Comparison of ENCODE assay signal across 23 mouse cellular contexts in the genomic region with DNA sequence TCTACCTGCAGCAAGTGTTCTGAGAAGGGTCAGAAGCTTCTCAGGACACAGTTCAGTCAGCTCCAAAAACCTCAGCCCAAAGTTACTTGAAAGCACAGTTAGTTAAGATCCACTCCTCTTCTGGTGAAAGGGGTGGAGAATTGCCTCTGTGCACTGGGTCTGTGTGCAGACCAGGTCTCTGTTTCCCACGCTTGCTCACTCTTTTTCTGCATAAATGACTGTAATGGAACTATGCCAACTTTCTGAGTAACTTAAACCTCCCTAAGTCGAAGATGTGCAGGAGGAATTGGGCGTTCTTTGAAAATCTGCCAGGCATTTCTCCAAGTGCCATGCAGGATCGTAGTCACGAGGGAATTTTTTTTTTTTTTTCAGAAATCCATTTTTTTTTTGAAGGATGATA.
DNase-seq lines count a peak whose midpoint lies in the region; ATAC-seq and TF ChIP-seq lines count a peak whose summit lies in the region.
"Had no signal": no experiment of that assay in that cellular context is flagged by ENCODE, and none has a peak within 500 bp of the region (broad histone marks: within the 10 kb centered on the region; RNA-seq: fewer than 3 reads in every experiment).

No protein-coding gene starts in this region.

- no peaks in the 10 kb centered on the region for H3K27me3 ChIP-seq in hindbrain, embryonic 14.5 days (ENCODE audit: control insufficient read depth, insufficient read depth, low read length)
- H3K27me3 ChIP-seq in hindbrain, embryonic 12.5 days = no peaks in the 10 kb centered on the region
- H3K27me3 ChIP-seq in liver, embryonic 12.5 days (replicated peaks) = no peaks in the 10 kb centered on the region
- H3K27me3 ChIP-seq in stomach, embryonic 14.5 days (ENCODE audit: control insufficient read depth, insufficient read depth, low read length) = no peaks in the 10 kb centered on the region
- H3K27me3 ChIP-seq in stomach, postnatal 0 days (ENCODE audit: control insufficient read depth, insufficient read depth, low read length) = no peaks in the 10 kb centered on the region
- H3K27me3 ChIP-seq: embryonic facial prominence, embryonic 13.5 days; heart, embryonic 13.5 days; limb, embryonic 15.5 days; neural tube, embryonic 12.5 days; stomach, embryonic 15.5 days had no signal

- no peak for ATAC-seq in hindbrain, embryonic 14.5 days (ENCODE audit: low FRiP score)
- ATAC-seq in hindbrain, embryonic 12.5 days (ENCODE audit: low FRiP score) = no peak
- ATAC-seq in liver, embryonic 12.5 days = no peak
- peak; percentile 25; the same call in 1 of the 2 replicates for ATAC-seq in stomach, embryonic 14.5 days (ENCODE audit: insufficient number of reproducible peaks, insufficient read depth, low FRiP score, low read depth)
- ATAC-seq in stomach, postnatal 0 days (ENCODE audit: low FRiP score, low TSS enrichment) = no peak
- ATAC-seq: liver, postnatal 0 days had no signal

- no peak for TF ChIP-seq EP300 in stomach, postnatal 0 days (optimal IDR thresholded peaks at IDR 0.05)

- no peaks in the 10 kb centered on the region for H3K9me3 ChIP-seq in hindbrain, embryonic 14.5 days (ENCODE audit: control insufficient read depth, low read length)
- no peaks in the 10 kb centered on the region for H3K9me3 ChIP-seq in hindbrain, embryonic 12.5 days (replicated peaks)
- no peaks in the 10 kb centered on the region for H3K9me3 ChIP-seq in liver, embryonic 12.5 days (replicated peaks)
- no peaks in the 10 kb centered on the region for H3K9me3 ChIP-seq in stomach, embryonic 14.5 days (ENCODE audit: control insufficient read depth, low read depth, low read length)
- no peaks in the 10 kb centered on the region for H3K9me3 ChIP-seq in stomach, postnatal 0 days (ENCODE audit: control insufficient read depth, low read length)
- H3K9me3 ChIP-seq: embryonic facial prominence, embryonic 13.5 days; forebrain, embryonic 10.5 days; heart, embryonic 13.5 days; limb, embryonic 15.5 days; neural tube, embryonic 12.5 days; stomach, embryonic 15.5 days had no signal

- 63% methylated on average over 5 of the region's 5 CpGs for WGBS in hindbrain, embryonic 14.5 days
- 75% methylated on average over 5 of the region's 5 CpGs for WGBS in hindbrain, embryonic 12.5 days
- WGBS in liver, embryonic 12.5 days (ENCODE audit: insufficient replicate concordance) = 52% methylated on average over 5 of the region's 5 CpGs
- WGBS in stomach, embryonic 14.5 days = 31% methylated on average over 5 of the region's 5 CpGs
- WGBS in stomach, postnatal 0 days = 19% methylated on average over 5 of the region's 5 CpGs

- no peak overlapping the region for H3K27ac ChIP-seq in hindbrain, embryonic 14.5 days
- no peak overlapping the region for H3K27ac ChIP-seq in hindbrain, embryonic 12.5 days
- no peak overlapping the region for H3K27ac ChIP-seq in liver, embryonic 12.5 days
- H3K27ac ChIP-seq in stomach, embryonic 14.5 days (ENCODE audit: low read length) = 0 out of 2 replicates have a peak overlapping the region, but pooled peaks have one; percentile 33
- no peak overlapping the region for H3K27ac ChIP-seq in stomach, postnatal 0 days (replicated peaks)
- H3K27ac ChIP-seq: embryonic facial prominence, embryonic 13.5 days; forebrain, embryonic 10.5 days; heart, embryonic 13.5 days; limb, embryonic 15.5 days; neural tube, embryonic 12.5 days; stomach, embryonic 15.5 days had no signal

- H3K36me3 ChIP-seq in hindbrain, embryonic 14.5 days (replicated peaks; ENCODE audit: control insufficient read depth, insufficient read depth) = no peaks in the 10 kb centered on the region
- H3K36me3 ChIP-seq in hindbrain, embryonic 12.5 days = no peaks in the 10 kb centered on the region
- no peaks in the 10 kb centered on the region for H3K36me3 ChIP-seq in liver, embryonic 12.5 days
- no peaks in the 10 kb centered on the region for H3K36me3 ChIP-seq in stomach, embryonic 14.5 days (ENCODE audit: control insufficient read depth, insufficient read depth, low read length)
- H3K36me3 ChIP-seq in stomach, postnatal 0 days (ENCODE audit: control insufficient read depth, insufficient read depth, low read length) = no peaks in the 10 kb centered on the region
- H3K36me3 ChIP-seq: embryonic facial prominence, embryonic 13.5 days; forebrain, embryonic 10.5 days; heart, embryonic 13.5 days; limb, embryonic 15.5 days; neural tube, embryonic 12.5 days; stomach, embryonic 15.5 days had no signal

- DNase-seq in hindbrain, embryonic 14.5 days (ENCODE audit: low spot score) = peak; percentile 38
- peak; percentile 2 for DNase-seq in liver
- DNase-seq in stomach, postnatal 0 days (ENCODE audit: low spot score) = no peak
- DNase-seq in cerebellum, postnatal 14 days = no peak
- DNase-seq: adrenal gland, adult 2 months; B cell, adult 2 months; cerebellum, adult 9-10 months; gastrocnemius, postnatal 14 days; heart, postnatal 36 days; kidney, adult 2 months; kidney, postnatal 10 days; liver, postnatal 0 days; lung, postnatal 4 days; spleen, adult 18-20 months had no signal

- no peak overlapping the region for H3K4me3 ChIP-seq in hindbrain, embryonic 14.5 days (replicated peaks; ENCODE audit: low read length)
- no peak overlapping the region for H3K4me3 ChIP-seq in hindbrain, embryonic 12.5 days
- H3K4me3 ChIP-seq in liver, embryonic 12.5 days = no peak overlapping the region
- no peak overlapping the region for H3K4me3 ChIP-seq in stomach, embryonic 14.5 days (ENCODE audit: low read depth, low read length)
- no peak overlapping the region for H3K4me3 ChIP-seq in stomach, postnatal 0 days (ENCODE audit: low read depth, low read length)
- H3K4me3 ChIP-seq: embryonic facial prominence, embryonic 13.5 days; forebrain, embryonic 10.5 days; heart, embryonic 13.5 days; limb, embryonic 15.5 days; neural tube, embryonic 12.5 days; stomach, embryonic 15.5 days had no signal

- no peak overlapping the region for H3K4me2 ChIP-seq in hindbrain, embryonic 14.5 days (replicated peaks)
- H3K4me2 ChIP-seq in hindbrain, embryonic 12.5 days (replicated peaks) = no peak overlapping the region
- H3K4me2 ChIP-seq in liver, embryonic 12.5 days = no peak overlapping the region
- H3K4me2 ChIP-seq in stomach, embryonic 14.5 days (replicated peaks; ENCODE audit: low read depth, low read length) = no peak overlapping the region
- H3K4me2 ChIP-seq in stomach, postnatal 0 days (replicated peaks; ENCODE audit: low read depth) = no peak overlapping the region
- H3K4me2 ChIP-seq: embryonic facial prominence, embryonic 13.5 days; heart, embryonic 13.5 days; limb, embryonic 15.5 days; neural tube, embryonic 12.5 days; stomach, embryonic 15.5 days had no signal

- no peak overlapping the region for H3K9ac ChIP-seq in hindbrain, embryonic 14.5 days
- no peak overlapping the region for H3K9ac ChIP-seq in hindbrain, embryonic 12.5 days
- no peak overlapping the region for H3K9ac ChIP-seq in liver, embryonic 12.5 days
- H3K9ac ChIP-seq in stomach, embryonic 14.5 days (replicated peaks; ENCODE audit: low read depth, low read length) = no peak overlapping the region
- no peak overlapping the region for H3K9ac ChIP-seq in stomach, postnatal 0 days (ENCODE audit: low read length)
- H3K9ac ChIP-seq: embryonic facial prominence, embryonic 13.5 days; heart, embryonic 13.5 days; limb, embryonic 15.5 days; liver, postnatal 0 days; neural tube, embryonic 12.5 days; stomach, embryonic 15.5 days had no signal

- no peak for TF ChIP-seq CTCF in stomach, postnatal 0 days (IDR thresholded peaks at IDR 0.05; ENCODE audit: low read depth)

- H3K4me1 ChIP-seq in hindbrain, embryonic 14.5 days (replicated peaks; ENCODE audit: control insufficient read depth, insufficient read depth, low read length) = no peaks in the 10 kb centered on the region
- H3K4me1 ChIP-seq in hindbrain, embryonic 12.5 days = no peaks in the 10 kb centered on the region
- no peaks in the 10 kb centered on the region for H3K4me1 ChIP-seq in liver, embryonic 12.5 days
- no peaks in the 10 kb centered on the region for H3K4me1 ChIP-seq in stomach, embryonic 14.5 days (ENCODE audit: control insufficient read depth, insufficient read depth, low read length)
- H3K4me1 ChIP-seq in stomach, postnatal 0 days (replicated peaks; ENCODE audit: control insufficient read depth, insufficient read depth) = no peaks in the 10 kb centered on the region
- H3K4me1 ChIP-seq: embryonic facial prominence, embryonic 13.5 days; forebrain, embryonic 10.5 days; heart, embryonic 13.5 days; limb, embryonic 15.5 days; neural tube, embryonic 12.5 days; stomach, embryonic 15.5 days had no signal

Comparison
In these comparisons a context has a peak if more than half of its experiments do, and no peak if none do; other contexts are left out.
1. DNase-seq: peak in hindbrain, embryonic 14.5 days (single experiment) and liver (single experiment); none in stomach, postnatal 0 days (single experiment) and cerebellum, postnatal 14 days (0 of 2).